Mouse (Mus musculus): ENCODE measurements around the gene Rpl27a.

DNA sequence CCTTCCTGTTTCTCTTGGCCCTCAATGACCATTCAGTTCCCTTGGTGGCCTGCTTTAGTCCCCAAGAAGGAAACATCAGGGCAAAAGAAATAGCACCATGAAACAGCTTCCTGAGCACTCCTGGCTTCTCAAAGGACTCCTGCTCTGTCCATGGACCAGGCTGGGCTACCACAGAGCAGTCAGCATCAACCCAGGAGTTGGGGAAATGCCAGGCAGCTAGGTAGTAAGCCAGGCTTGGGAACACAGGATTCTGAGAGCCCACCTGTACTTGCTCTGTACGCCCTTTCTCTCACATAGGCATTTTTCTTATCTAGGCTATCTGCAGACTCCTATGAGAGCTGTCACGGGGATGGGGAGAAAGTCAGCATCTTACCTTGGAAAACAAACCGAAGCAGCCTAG is 16.0 kb downstream of the Rpl27a start:
- no peak for TF ChIP-seq CTCF (IDR thresholded peaks at IDR 0.05; ENCODE audit: low read depth)
- TF ChIP-seq EP300 (IDR thresholded peaks at IDR 0.05; ENCODE audit: low read depth) = no peak

Data from liver, embryonic 14.5 days (tissue).